Mouse (Mus musculus) heart, postnatal 0 days (tissue): ENCODE measurements around the gene Glis3.

Source experiments
- CTCF ChIP-seq: IDR thresholded peaks from 2 replicates; pipeline ENCODE4 v1.5.1; 2016; ENCODE audit warnings: antibody characterized with exemption, control low read depth, low read depth
- EP300 ChIP-seq: IDR thresholded peaks from 2 replicates; pipeline ENCODE4 v1.6.1; 2016; ENCODE audit warnings: antibody characterized with exemption, low read depth

DNA sequence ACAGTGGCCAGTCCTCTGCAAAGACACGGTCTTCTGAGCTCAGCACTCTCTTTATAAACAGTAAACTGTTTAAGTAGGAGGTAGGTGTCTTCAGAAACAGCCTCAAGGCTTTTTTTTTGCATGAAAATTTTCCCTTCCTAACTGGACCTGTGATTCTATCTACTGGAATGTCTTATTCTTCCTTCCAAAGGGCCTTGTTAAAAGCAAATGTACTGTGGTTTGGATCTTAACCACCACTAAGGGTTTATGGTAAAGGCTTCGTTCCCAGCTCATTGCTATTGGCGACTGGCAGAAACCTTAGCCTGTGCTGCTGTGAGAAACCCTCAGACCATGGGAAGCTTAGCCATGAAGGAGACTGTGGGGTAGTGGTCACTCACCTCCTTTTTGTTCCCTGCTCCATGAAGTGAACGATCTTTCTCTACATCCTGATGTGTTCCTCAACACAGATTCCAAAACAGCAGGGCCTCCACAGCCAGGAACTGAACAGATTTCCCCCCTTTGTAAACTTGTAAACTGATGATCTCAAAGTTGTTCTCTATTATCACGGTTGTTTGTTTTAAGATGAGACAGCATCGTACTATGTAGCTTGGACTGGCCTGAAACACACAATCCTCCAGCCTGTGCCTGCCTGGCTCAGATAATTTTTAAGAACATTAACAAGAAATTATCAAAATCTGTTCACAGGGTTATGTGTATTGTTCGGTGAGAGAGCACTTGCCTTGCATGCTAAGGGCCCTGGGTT, 88.0 kb downstream of the Glis3 start:
- no peak for TF ChIP-seq CTCF
- TF ChIP-seq EP300 = no peak
